Mouse (Mus musculus): ENCODE data around the gene Fam81a. TPM values are rescaled to one million over a fixed set of nuclear protein-coding genes. Genes with fewer than 3 reads are reported as not detected.

Fam81a gene
- 0.12 to 0.16 TPM in 2 of 4 replicates, not detected in the others for total RNA-seq (2023; ENCODE audit: inconsistent age)

DNA sequence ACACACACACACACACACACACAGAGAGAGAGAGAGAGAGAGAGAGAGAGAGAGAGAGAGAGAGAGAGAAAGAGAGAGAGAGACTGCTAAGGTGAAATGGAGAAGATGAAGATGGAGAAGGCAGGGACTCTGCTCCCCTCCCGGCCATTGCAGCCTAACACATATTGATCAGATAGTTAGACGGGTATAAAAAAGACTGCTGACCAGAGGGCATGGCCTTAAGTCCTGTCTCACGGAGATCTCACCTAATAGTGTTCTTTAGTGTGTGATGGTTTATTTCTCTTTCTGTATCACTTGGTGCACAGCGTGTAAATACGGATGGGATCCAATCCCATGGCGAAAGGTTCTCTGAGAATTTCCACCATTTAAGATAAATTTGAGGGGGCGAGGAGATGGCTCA is at the start of gene Fam81a:
Gene Fam81a (minus strand): TSS at position 101 of the 400 bp plus-strand sequence.

Other genes starting within 250 kb of the Fam81a start
- gene Bnip2, start 153.1 kb downstream of the Fam81a start, total RNA-seq (2023; ENCODE audit: inconsistent age) = 61.7 to 79.0 TPM (median 71.8 TPM) in 4 replicates
- 116 to 136 TPM (median 129 TPM) in 4 replicates for gene Gtf2a2, start 130.0 kb downstream of the Fam81a start, total RNA-seq (2023; ENCODE audit: inconsistent age)
- gene Gcnt3, start 104.5 kb downstream of the Fam81a start, total RNA-seq (2023; ENCODE audit: inconsistent age) = 0.10 TPM in 1 of 4 replicates, not detected in the others
- gene Myo1e, start 64.8 kb upstream of the Fam81a start, total RNA-seq (2023; ENCODE audit: inconsistent age) = 209 to 241 TPM (median 213 TPM) in 4 replicates

Data from B cell, adult (primary cell).